Mouse (Mus musculus) ES-E14 (cell line): Measurements from ENCODE around the gene Fam71f1. TPM values are rescaled to one million over a fixed set of nuclear protein-coding genes. Genes with fewer than 3 reads are reported as not detected.

ENCODE experiments used
- DNase-seq: peaks from one replicate; pipeline ENCODE4 v3.0.0-alpha.2; 2013; ENCODE audit warnings: low read depth, low spot score
- H3K27ac ChIP-seq: 2 replicates; pipeline ENCODE4 v1.5.1; 2012; ENCODE audit warnings: low read depth, mild to moderate bottlenecking, low read length, moderate library complexity, mixed read lengths; ENCODE audit not compliant: poor library complexity, insufficient read depth, severe bottlenecking
- H3K36me3 ChIP-seq: 2 replicates; pipeline ENCODE4 v1.6.1; 2012; ENCODE audit warnings: mild to moderate bottlenecking, low read length, moderate library complexity, mixed read lengths; ENCODE audit not compliant: control insufficient read depth, poor library complexity, insufficient read depth, severe bottlenecking
- H3K4me1 ChIP-seq, 2 experiments: fragments of 150-350 bp in 1 of 2; sonication (generic) in 1 of 2; 2 replicates each; pipeline ENCODE4 v1.6.1; 2012; ENCODE audit warnings: low read length in 2 of 2, mild to moderate bottlenecking in 1 of 2, mixed read lengths in 1 of 2; ENCODE audit not compliant: control insufficient read depth in 2 of 2, insufficient read depth in 2 of 2, poor library complexity in 1 of 2
- H3K4me3 ChIP-seq, 2 experiments: fragments of 150-350 bp in 1 of 2; sonication (generic) in 1 of 2; 2 replicates each; pipeline ENCODE4 v1.5.1; 2012; ENCODE audit warnings: low read length in 2 of 2, low read depth in 1 of 2, mild to moderate bottlenecking in 1 of 2, mixed read lengths in 1 of 2; ENCODE audit not compliant: insufficient read depth in 1 of 2, poor library complexity in 1 of 2, severe bottlenecking in 1 of 2
- H3K9ac ChIP-seq: 2 replicates; pipeline ENCODE4 v1.6.1; 2012; ENCODE audit warnings: low read depth, mild to moderate bottlenecking, low read length, mixed read lengths; ENCODE audit not compliant: poor library complexity, insufficient read depth, severe bottlenecking
- H3K9me3 ChIP-seq: fragments of 150-350 bp; sonication (generic); 2 replicates; pipeline ENCODE4 v1.6.1; 2012; ENCODE audit warnings: low read depth, mild to moderate bottlenecking, low read length; ENCODE audit not compliant: control insufficient read depth, insufficient read depth
- CHD2 ChIP-seq: IDR thresholded peaks from 2 replicates; pipeline ENCODE4 v1.6.1; 2014; ENCODE audit warnings: mild to moderate bottlenecking, low read depth, low read length, inconsistent platforms
- HCFC1 ChIP-seq: IDR thresholded peaks from 2 replicates; pipeline ENCODE4 v1.6.1; 2012; ENCODE audit warnings: low read length, inconsistent platforms, borderline replicate concordance; ENCODE audit not compliant: insufficient read depth
- MAFK ChIP-seq: IDR thresholded peaks from 2 replicates; pipeline ENCODE4 v1.6.1; 2014; ENCODE audit warnings: mild to moderate bottlenecking, low read depth, low read length, inconsistent platforms; ENCODE audit not compliant: insufficient read depth
- ZC3H11A ChIP-seq: IDR thresholded peaks from 2 replicates; pipeline ENCODE4 v1.6.1; 2012; ENCODE audit warnings: low read depth, mild to moderate bottlenecking, inconsistent platforms, low read length, borderline replicate concordance
- ZNF384 ChIP-seq: IDR thresholded peaks from 2 replicates; pipeline ENCODE4 v1.6.1; 2012; ENCODE audit warnings: low read depth, low read length, inconsistent platforms
- in situ Hi-C, 2 experiments: fragments of 600-800 bp; cut with MboI; formaldehyde crosslinking; loops; one replicate each; pipeline ENCODE4 v1.15.1; 2025; ENCODE audit warnings: low sequenced_read_pairs in 2 of 2, inconsistent platforms in 1 of 2; ENCODE audit not compliant: unreplicated experiment in 2 of 2
- total RNA-seq: library from RNA; depleted of rRNA; stranded (reverse); fragments of 300-350 nt; gene quantifications from 2 replicates; pipeline ENCODE4 v1.2.3, GENCODE M21; 2012

Gene Fam71f1
- total RNA-seq, 1 experiment = 0.80 TPM

GRCm38 (mm10) chr6:29362246-29363128 is 43.5 kb downstream of the Fam71f1 start:
- no peak for TF ChIP-seq MAFK
- TF ChIP-seq HCFC1 = no peak
- TF ChIP-seq ZC3H11A = no peak
- TF ChIP-seq CHD2 = no peak
- no peak for TF ChIP-seq ZNF384
- no peak overlapping the region for H3K27ac ChIP-seq
- H3K36me3 ChIP-seq = peaks cover 8% of the 10 kb centered on the region
- in situ Hi-C loops = no loop called here
- H3K4me3 ChIP-seq = no peak overlapping the region
- DNase-seq = no peak
- no peaks in the 10 kb centered on the region for H3K9me3 ChIP-seq
- no peak overlapping the region for H3K9ac ChIP-seq
- no peaks in the 10 kb centered on the region for H3K4me1 ChIP-seq

GRCm38 (mm10) chr6:29363129-29363515 is 44.2 kb downstream of the Fam71f1 start:
- no peak overlapping the region for H3K9ac ChIP-seq
- H3K4me1 ChIP-seq = no peaks in the 10 kb centered on the region
- TF ChIP-seq ZC3H11A (no peak), HCFC1 (no peak)
- peaks cover 8% of the 10 kb centered on the region for H3K36me3 ChIP-seq
- no peak overlapping the region for H3K27ac ChIP-seq
- in situ Hi-C loops = no loop called here
- no peaks in the 10 kb centered on the region for H3K9me3 ChIP-seq
- no peak overlapping the region for H3K4me3 ChIP-seq
- no peak for DNase-seq

GRCm38 (mm10) chr6:29365277-29365676 is 46.3 kb downstream of the Fam71f1 start:
- Histone ChIP-seq H3K36me3 (peaks cover 7% of the 10 kb centered on the region), H3K4me3 (no peak overlapping the region), H3K9ac (no peak overlapping the region), H3K4me1 (no peaks in the 10 kb centered on the region), H3K9me3 (no peaks in the 10 kb centered on the region), H3K27ac (no peak overlapping the region)
- no peak for DNase-seq
- no peak for TF ChIP-seq HCFC1
- TF ChIP-seq MAFK = no peak
- TF ChIP-seq ZC3H11A = no peak
- no peak for TF ChIP-seq CHD2
- TF ChIP-seq ZNF384 = no peak
- in situ Hi-C loops = no loop called here

- no peak for TF ChIP-seq ZC3H11A
- TF ChIP-seq CHD2 = no peak
- DNase-seq = no peak
- no peak overlapping the region for H3K27ac ChIP-seq
- no peak overlapping the region for H3K4me3 ChIP-seq
- H3K9ac ChIP-seq = no peak overlapping the region
- H3K36me3 ChIP-seq = peaks cover 17% of the 10 kb centered on the region
- H3K4me1 ChIP-seq = 0 out of 4 replicates have a peak, but pooled peaks cover 0 to 2% of the 10 kb centered on the region in 2 experiments
- in situ Hi-C loops = no loop called here
- no peaks in the 10 kb centered on the region for H3K9me3 ChIP-seq
Measured at GRCm38 (mm10) chr6:29377386-29377785, 58.4 kb downstream of the Fam71f1 start.
